Mouse (Mus musculus): ENCODE measurements at regions not wholly inside any gene's neighbourhood (a gene's known extent, or its start where the extent isn't known, plus 50 kb on each side); places are given as distances from the start of the nearest gene placed in this dataset.

- TF ChIP-seq TAL1 (conservative IDR thresholded peaks at IDR 0.05; ENCODE audit: low read depth, low read length) (no peak), CTCF (IDR thresholded peaks at IDR 0.05; ENCODE audit: low read depth, low read length) (no peak), POLR2AphosphoS5 (IDR thresholded peaks at IDR 0.05; ENCODE audit: insufficient replicate concordance, low read depth, low read length) (no peak), GATA2 (IDR thresholded peaks at IDR 0.05; ENCODE audit: borderline replicate concordance, low read depth, low read length) (no peak)
These were observed 482.2 kb upstream of the Got2 start for GRCm38 (mm10) chr8:96370500-96370899.
